Mouse (Mus musculus) mouse trophoblast stem cell (cell line): ENCODE results near the gene Asb12.
"Not testable (repeated sequence)": the region's sequence is repeated elsewhere in the genome, so short reads cannot be mapped to it uniquely, and the experiment has no call there.

Source experiments
- in situ Hi-C, 2 experiments: fragments of 300-500 bp; cut with MseI, MboI; formaldehyde crosslinking; loops; 2 replicates in 1 of 2; 3 replicates in 1 of 2; pipeline ENCODE4 v1.15.1; 2025

Gene Asb12

DNA sequence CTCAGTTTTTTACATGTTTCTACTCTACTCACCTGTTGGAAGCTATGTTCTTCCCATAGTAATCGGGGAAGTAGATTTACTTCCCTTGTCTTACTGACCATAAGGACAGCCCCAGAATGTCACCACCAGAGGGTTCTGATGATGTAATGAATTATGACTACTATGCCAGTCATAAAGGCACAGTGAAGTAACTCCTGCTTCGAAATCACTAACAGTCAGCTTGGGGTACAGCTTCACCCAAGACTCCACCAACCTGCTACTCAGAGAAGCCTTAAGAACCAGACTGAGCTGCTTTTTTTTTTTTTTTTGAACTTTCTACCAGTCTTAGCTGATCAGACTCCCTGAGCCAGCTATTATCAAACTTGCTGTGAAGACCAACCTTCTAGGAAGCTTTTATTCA lies at the start of gene Asb12, which contains the start of gene Pfn5:
Asb12 (minus strand) TSS at position 101 of the 400 bp plus-strand sequence.
Pfn5 (plus strand) TSS at position 218 of the 400 bp plus-strand sequence.
- in situ Hi-C loops, result no loop called here

DNA sequence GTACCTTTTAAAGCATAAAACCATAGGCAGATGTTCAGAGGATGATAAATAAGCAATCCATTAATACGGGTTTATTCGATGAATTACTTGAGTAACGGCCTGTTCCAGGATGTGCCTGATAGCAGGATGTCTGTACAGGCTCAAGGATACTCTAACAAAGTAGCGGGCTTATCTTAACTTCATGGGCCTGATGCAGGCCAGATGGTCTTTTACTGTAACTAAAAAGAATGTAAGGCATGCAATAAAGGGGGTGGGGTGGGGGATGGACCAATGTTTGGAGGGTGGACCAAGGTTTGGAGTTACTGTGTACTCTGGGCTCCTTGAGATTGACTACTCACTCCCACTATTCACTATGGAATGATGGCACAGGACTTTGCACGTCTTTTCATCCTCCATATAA lies 42.8 kb upstream of the Asb12 start:
- in situ Hi-C loops, result no loop called here

- in situ Hi-C loops, result no loop called here
These were observed 3.5 kb downstream of the Asb12 start for GRCm38 (mm10) chrX:95554321-95554720.

DNA sequence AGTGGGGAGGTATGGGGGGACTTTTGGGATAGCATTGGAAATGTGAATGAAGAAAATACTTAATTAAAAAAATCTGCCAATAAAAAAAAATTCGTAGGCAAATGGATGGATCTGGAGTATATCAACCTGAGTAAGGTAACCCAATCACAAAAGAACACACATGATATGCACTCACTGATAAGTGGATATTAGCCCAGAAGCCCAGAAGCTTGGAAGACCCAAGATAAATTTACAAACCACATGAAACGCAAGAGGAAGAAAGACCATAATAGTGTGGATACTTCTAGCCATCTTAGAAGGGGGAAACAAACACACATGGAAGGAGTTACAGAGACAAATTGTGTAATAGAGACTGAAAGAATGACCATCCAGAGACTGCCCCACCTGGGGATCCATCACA lies 22.3 kb downstream of the Asb12 start:
- in situ Hi-C loops, result not testable (repeated sequence)

GRCm38 (mm10) chrX:95525166-95525565 lies 32.6 kb downstream of the Asb12 start:
- in situ Hi-C loops, result no loop called here

DNA sequence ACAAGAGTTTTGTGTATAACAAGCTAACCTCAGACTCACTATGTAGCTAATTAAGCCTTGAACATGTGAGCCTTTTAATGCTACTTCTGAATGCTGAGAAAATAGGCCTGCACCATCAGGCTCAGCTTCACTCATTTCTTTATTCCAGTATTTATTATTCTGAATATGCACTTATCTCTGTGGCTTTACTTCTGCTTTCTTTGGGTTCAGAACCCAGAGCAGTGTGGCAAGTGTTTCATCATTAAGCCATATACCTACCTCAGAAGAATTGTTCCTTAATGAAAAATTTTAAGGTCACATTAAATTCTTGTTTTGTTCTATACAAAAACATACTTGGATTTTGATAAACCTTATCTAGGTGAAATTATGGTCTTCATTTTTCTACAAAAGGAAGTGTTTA lies 33.9 kb downstream of the Asb12 start:
- in situ Hi-C loops, result no loop called here

DNA sequence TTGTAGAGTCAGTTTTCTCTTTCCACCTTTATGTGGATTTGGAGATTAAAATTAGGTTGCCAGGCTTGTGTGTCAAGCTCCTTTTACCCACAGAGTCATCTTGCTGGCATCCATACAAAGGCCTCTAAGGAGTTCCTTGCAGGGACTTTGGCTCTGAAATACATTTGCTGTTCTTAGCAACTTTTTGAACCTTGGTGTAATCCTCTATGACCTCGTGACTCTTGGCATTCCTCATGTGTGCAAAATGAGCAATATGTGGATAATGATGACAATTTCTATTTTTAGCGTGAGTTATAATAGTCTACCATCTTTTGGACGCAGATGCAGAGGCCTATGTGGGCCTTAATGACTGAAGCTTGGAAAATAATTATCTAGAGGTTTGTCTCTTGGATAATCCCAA lies 100.6 kb downstream of the Asb12 start:
- in situ Hi-C loops, result no loop called here

DNA sequence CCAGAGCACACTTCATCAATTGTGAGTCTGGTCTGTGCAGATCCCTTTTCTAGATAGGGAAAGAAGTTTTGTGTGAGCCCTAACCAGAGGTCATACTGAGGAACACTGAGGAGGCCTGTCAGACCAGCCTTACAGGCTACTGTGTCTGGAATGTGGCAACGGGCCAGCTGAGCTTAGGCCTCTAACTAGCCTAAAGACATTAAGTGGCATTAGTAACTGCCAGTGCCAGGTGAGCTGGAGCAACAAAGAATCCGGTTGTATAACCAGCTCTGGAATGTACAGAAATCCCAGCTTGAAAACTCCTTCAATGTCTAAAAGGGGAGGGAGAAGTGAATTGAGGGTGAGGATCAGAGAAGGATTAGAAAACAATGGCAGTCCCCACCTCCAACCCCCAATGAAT lies 111.9 kb downstream of the Asb12 start:
- in situ Hi-C loops, result no loop called here

DNA sequence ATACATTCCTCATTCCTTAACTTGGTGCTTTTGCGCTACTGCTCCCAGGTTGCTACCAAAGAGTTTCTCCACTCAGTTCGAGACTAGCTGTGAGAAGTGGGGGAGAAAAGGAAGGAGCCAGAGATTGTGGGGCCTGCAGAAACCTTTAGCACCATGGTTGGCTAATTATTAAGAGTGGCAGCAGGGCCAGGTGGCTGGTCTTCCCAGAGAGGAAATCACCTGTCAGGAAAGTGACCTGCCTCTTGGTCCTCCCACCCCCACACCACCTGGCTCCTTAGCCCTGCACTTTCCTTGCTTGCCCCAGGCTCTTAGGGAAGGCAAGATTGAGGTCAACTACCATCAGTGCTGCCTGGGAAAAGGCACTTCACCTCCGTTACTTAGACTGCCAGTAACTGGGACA lies 112.6 kb downstream of the Asb12 start:
- in situ Hi-C loops, result no loop called here

DNA sequence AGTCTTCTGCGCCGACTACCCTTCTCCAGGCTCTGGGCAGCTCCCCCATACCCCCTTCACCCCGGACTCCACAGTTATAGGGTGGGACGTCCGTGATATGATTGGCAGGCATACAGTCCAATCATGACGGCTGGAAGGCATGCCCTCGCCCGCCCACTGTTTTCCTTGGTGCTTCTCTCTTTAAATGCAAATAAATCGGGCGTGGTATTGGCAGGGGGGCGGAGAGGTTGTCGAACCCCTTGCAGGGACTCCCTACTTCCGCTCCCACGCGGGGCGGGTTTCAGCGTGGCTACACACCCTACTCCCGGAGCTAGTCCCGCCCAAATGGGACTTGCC lies 113.0 kb downstream of the Asb12 start, which contains the start of gene Amer1:
Amer1 (minus strand) TSS at position 97 of the 336 bp plus-strand sequence.
- in situ Hi-C loops, result no loop called here

- in situ Hi-C loops, result no loop called here
These were observed 113.7 kb downstream of the Asb12 start for GRCm38 (mm10) chrX:95443898-95444775.

- in situ Hi-C loops, result no loop called here
These were observed 114.4 kb downstream of the Asb12 start for GRCm38 (mm10) chrX:95443390-95443789.

- in situ Hi-C loops, result no loop called here
These were observed 115.5 kb downstream of the Asb12 start for GRCm38 (mm10) chrX:95442261-95442660.

GRCm38 (mm10) chrX:95441290-95441689 lies 116.5 kb downstream of the Asb12 start:
- in situ Hi-C loops, result no loop called here

- in situ Hi-C loops, result no loop called here
These were observed 119.3 kb downstream of the Asb12 start for GRCm38 (mm10) chrX:95438491-95438890.

- in situ Hi-C loops, result no loop called here
These were observed 120.6 kb downstream of the Asb12 start for GRCm38 (mm10) chrX:95437236-95437635.
